Mouse (Mus musculus): Measurements from ENCODE around the gene Hes2. TPM values are rescaled to one million over a fixed set of nuclear protein-coding genes. Genes with fewer than 3 reads are reported as not detected.

Hes2 gene
- polyA plus RNA-seq (2014; fragmentation: Nextera tagmentation; extraction: Ambion mirVana), result not detected in 2 replicates

DNA sequence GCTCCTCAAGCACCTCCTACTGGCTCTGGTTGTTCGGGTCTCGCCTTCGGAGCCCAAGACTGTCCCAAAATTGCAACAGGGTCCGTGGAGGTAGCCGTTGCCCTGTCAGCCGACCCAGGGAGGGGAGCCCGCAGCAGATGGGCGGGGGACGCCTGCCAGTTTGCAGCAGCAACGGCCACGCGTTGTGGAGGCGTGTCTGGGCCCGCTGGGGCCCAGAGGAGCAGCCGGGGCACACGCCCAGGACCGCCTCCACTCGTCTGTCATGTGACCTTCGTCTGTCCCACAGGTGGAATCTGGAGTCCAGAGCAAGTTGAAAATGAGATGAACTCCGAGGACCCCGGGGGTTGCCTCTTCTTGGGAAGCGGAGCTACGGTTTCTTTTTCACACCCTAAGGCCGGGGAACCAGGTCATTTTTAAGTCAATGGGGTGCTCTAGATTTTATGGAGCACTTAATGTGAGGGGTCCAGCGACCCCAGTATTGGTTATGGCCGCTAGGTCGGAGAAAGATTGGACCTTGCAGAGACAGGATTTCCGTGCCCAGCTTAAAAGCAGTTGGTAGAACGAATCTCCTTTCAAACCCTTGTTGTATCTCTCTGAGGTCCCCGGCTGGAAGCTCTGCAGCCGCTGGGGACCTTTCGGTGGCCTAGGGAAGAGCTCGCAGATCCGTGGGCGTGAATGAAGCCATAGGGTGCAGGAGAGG is at the start of gene Hes2:
Gene Hes2 (plus strand): TSS at position 283 of the 700 bp plus-strand sequence.
- DNase-seq (ENCODE audit: low spot score) (no peak), ATAC-seq (no peak)
- no peaks in the 10 kb centered on the region for H3K36me3 ChIP-seq (ENCODE audit: control insufficient read depth, insufficient read depth, low read length)
- 0 out of 2 replicates have a peak within 1 kb of the TSS, but pooled peaks have one; percentile 20 for H3K4me2 ChIP-seq (ENCODE audit: low read length)
- no peak within 1 kb of the TSS for H3K27ac ChIP-seq (ENCODE audit: low read depth, low read length)
- no peak within 1 kb of the TSS for H3K9ac ChIP-seq (ENCODE audit: low read length)
- peaks cover 61% of the 10 kb centered on the region for H3K27me3 ChIP-seq (replicated peaks; ENCODE audit: control insufficient read depth, insufficient read depth, low read length)
- H3K4me1 ChIP-seq (ENCODE audit: control insufficient read depth, insufficient read depth, low read length), result peaks cover 6% of the 10 kb centered on the region; the same call in 1 of the 2 replicates
- H3K9me3 ChIP-seq (replicated peaks; ENCODE audit: control insufficient read depth, low read length), result no peaks in the 10 kb centered on the region
- peak within 1 kb of the TSS; percentile 2; the same call in 1 of the 2 replicates for H3K4me3 ChIP-seq (ENCODE audit: low read depth, low read length)
- WGBS, result 3% methylated on average over 35 of the region's 35 CpGs

DNA sequence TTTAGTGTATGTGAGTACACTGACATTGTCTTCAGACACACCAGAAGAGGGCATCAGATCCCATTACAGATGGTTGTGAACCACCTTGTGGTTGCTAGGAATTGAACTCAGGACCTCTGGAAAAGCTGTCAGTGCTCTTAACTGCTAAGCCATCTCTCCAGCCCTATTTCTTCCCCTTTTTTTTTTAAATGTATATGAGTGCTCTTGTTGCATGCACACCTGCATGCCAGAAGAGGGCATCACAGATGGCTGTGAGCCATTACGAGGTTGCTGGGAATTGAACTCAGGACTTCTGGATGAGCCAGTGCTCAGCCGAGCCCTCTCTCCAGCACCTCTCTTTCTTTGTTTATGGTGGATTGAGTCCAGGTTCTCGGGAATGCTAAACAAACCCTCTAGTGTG is 49.2 kb upstream of the Hes2 start:
- 90% methylated on average over 3 of the region's 3 CpGs for WGBS
- DNase-seq (ENCODE audit: low spot score), result no peak
- H3K9me3 ChIP-seq (replicated peaks; ENCODE audit: control insufficient read depth, low read length), result no peaks in the 10 kb centered on the region
- no peak for ATAC-seq
- H3K4me3 ChIP-seq (ENCODE audit: low read depth, low read length), result no peak overlapping the region
- no peak overlapping the region for H3K9ac ChIP-seq (ENCODE audit: low read length)
- H3K27ac ChIP-seq (ENCODE audit: low read depth, low read length), result no peak overlapping the region
- H3K27me3 ChIP-seq (replicated peaks; ENCODE audit: control insufficient read depth, insufficient read depth, low read length), result 0 out of 2 replicates have a peak, but pooled peaks cover 3% of the 10 kb centered on the region
- H3K4me1 ChIP-seq (ENCODE audit: control insufficient read depth, insufficient read depth, low read length), result peaks cover 13% of the 10 kb centered on the region
- no peak overlapping the region for H3K4me2 ChIP-seq (ENCODE audit: low read length)
- peaks cover 32% of the 10 kb centered on the region; the same call in 1 of the 2 replicates for H3K36me3 ChIP-seq (ENCODE audit: control insufficient read depth, insufficient read depth, low read length)

DNA sequence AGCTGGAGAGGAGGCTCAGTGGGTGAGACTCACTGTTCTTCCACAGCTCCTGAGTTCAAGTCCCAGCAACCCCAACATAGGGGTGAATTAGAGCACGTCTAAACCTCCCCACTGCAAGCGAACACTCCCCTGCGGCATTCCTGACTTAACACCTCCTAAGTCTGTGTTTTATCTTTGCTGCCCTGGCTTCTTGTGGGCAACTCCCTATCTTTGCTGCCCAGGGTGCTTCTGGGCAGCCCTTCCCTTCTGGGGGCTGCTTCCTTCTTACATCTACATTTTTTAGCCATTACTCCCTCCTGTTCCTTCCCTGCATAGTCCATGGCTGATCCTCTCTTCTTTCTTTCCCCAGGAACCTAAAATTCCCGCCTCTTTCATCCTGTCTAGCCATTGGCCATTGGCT is 48.0 kb upstream of the Hes2 start:
- ATAC-seq (no peak), DNase-seq (ENCODE audit: low spot score) (no peak)
- no peak overlapping the region for H3K9ac ChIP-seq (ENCODE audit: low read length)
- H3K36me3 ChIP-seq (ENCODE audit: control insufficient read depth, insufficient read depth, low read length), result peaks cover 37% of the 10 kb centered on the region; the same call in 1 of the 2 replicates
- no peak overlapping the region for H3K4me3 ChIP-seq (ENCODE audit: low read depth, low read length)
- H3K27me3 ChIP-seq (replicated peaks; ENCODE audit: control insufficient read depth, insufficient read depth, low read length), result peaks cover 11% of the 10 kb centered on the region
- H3K4me2 ChIP-seq (ENCODE audit: low read length), result no peak overlapping the region
- H3K9me3 ChIP-seq (replicated peaks; ENCODE audit: control insufficient read depth, low read length), result no peaks in the 10 kb centered on the region
- H3K4me1 ChIP-seq (ENCODE audit: control insufficient read depth, insufficient read depth, low read length), result peaks cover 13% of the 10 kb centered on the region
- no peak overlapping the region for H3K27ac ChIP-seq (ENCODE audit: low read depth, low read length)
- 83% methylated on average over 4 of the region's 4 CpGs for WGBS

DNA sequence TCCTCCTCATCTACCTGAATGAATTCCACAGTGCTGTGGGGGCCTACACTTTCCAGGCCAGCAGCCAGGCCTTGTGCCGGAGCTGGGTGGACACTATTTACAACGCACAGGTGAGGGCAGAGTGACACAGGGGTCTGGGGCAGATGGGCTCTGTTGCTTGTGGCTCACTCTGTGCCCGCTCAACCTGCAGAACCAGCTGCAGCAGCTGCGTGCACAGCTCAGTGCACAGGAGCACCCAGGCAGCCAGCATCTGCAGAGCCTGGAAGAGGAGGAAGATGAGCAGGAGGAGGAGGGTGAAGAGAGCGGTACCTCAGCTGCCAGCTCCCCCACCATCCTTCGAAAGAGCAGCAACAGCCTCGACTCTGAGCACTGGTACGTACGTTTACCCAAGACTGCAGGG is 46.3 kb upstream of the Hes2 start:
- no peak overlapping the region for H3K4me2 ChIP-seq (ENCODE audit: low read length)
- no peaks in the 10 kb centered on the region for H3K9me3 ChIP-seq (replicated peaks; ENCODE audit: control insufficient read depth, low read length)
- peaks cover 33% of the 10 kb centered on the region; the same call in 1 of the 2 replicates for H3K36me3 ChIP-seq (ENCODE audit: control insufficient read depth, insufficient read depth, low read length)
- WGBS, result 84% methylated on average over 9 of the region's 9 CpGs
- H3K9ac ChIP-seq (ENCODE audit: low read length), result no peak overlapping the region
- no peak overlapping the region for H3K4me3 ChIP-seq (ENCODE audit: low read depth, low read length)
- DNase-seq (ENCODE audit: low spot score) (no peak), ATAC-seq (no peak)
- peaks cover 24% of the 10 kb centered on the region for H3K27me3 ChIP-seq (replicated peaks; ENCODE audit: control insufficient read depth, insufficient read depth, low read length)
- peaks cover 13% of the 10 kb centered on the region for H3K4me1 ChIP-seq (ENCODE audit: control insufficient read depth, insufficient read depth, low read length)
- no peak overlapping the region for H3K27ac ChIP-seq (ENCODE audit: low read depth, low read length)

DNA sequence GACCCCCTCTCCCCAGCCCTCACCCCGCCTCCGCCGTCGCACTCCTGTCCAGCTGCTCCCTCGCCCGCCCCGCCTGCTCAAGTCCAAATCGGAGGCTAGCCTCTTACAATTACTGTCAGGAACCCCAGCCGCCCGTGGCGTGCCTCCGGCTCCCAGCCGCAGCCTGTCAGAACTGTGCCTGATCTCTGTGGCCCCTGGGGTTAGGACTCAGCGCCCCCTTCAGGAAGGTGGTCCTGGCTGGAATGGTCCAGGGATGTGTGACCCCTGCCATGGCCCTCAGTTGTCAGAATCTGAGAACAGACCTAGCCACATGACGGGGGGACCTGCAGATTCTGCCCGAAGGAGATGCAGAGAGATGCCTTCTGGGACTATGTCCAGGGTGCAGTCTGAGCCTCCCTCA is 44.6 kb upstream of the Hes2 start:
- Histone ChIP-seq H3K36me3 (ENCODE audit: control insufficient read depth, insufficient read depth, low read length) (peaks cover 27% of the 10 kb centered on the region; the same call in 1 of the 2 replicates), H3K27me3 (replicated peaks; ENCODE audit: control insufficient read depth, insufficient read depth, low read length) (peaks cover 41% of the 10 kb centered on the region), H3K9me3 (replicated peaks; ENCODE audit: control insufficient read depth, low read length) (no peaks in the 10 kb centered on the region), H3K4me3 (ENCODE audit: low read depth, low read length) (no peak overlapping the region), H3K4me2 (ENCODE audit: low read length) (no peak overlapping the region), H3K9ac (ENCODE audit: low read length) (no peak overlapping the region), H3K27ac (ENCODE audit: low read depth, low read length) (no peak overlapping the region), H3K4me1 (ENCODE audit: control insufficient read depth, insufficient read depth, low read length) (no peaks in the 10 kb centered on the region)
- 63% methylated on average over 16 of the region's 16 CpGs for whole genome bisulfite sequencing
- ATAC-seq (no peak), DNase-seq (ENCODE audit: low spot score) (no peak)

DNA sequence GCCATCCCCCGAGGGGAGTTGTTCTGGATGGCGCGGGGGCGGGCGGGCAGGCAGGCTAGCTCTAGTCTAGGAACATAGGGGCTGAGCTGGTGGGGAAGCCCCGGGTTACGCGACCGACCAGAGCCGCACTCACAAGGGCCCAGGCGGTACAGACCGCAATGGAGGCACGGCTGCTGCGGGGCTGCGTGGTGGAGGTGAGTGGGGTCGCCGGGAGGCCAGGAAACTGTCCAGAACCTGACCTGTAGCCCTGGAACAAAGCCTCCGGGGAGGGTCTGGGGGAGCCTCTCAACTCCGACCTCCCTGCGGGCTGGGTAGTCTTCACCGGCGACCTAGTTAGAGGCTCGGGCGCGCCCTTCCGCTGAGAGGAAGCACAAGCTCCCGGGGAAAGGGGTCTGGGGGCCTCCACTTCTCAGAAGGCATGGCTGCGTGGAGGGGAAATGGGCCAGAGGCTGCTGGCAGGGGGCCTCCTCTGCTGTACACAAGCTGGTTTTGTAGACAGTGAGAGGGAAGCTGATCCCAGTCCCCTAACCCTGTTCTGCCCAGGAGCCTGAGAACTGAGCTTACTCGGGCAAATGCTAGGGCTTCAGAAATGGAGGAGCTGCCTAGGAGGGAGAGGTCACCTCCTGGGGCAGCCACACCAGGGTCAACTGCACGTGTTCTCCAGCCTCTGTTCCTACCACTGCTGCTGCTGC is 42.6 kb upstream of the Hes2 start, which contains the start of gene Tnfrsf25:
Gene Tnfrsf25 (plus strand): TSS at position 14 of the 692 bp plus-strand sequence.
- Histone ChIP-seq H3K9me3 (replicated peaks; ENCODE audit: control insufficient read depth, low read length) (no peaks in the 10 kb centered on the region), H3K4me2 (ENCODE audit: low read length) (no peak within 1 kb of the TSS), H3K27me3 (replicated peaks; ENCODE audit: control insufficient read depth, insufficient read depth, low read length) (peaks cover 61% of the 10 kb centered on the region), H3K36me3 (ENCODE audit: control insufficient read depth, insufficient read depth, low read length) (peaks cover 18% of the 10 kb centered on the region; the same call in 1 of the 2 replicates), H3K4me3 (ENCODE audit: low read depth, low read length) (no peak within 1 kb of the TSS), H3K9ac (ENCODE audit: low read length) (no peak within 1 kb of the TSS), H3K27ac (ENCODE audit: low read depth, low read length) (no peak within 1 kb of the TSS), H3K4me1 (ENCODE audit: control insufficient read depth, insufficient read depth, low read length) (no peaks in the 10 kb centered on the region; the same call in 1 of the 2 replicates)
- 2% methylated on average over 29 of the region's 30 CpGs for WGBS
- no peak for ATAC-seq
- DNase-seq (ENCODE audit: low spot score), result no peak

DNA sequence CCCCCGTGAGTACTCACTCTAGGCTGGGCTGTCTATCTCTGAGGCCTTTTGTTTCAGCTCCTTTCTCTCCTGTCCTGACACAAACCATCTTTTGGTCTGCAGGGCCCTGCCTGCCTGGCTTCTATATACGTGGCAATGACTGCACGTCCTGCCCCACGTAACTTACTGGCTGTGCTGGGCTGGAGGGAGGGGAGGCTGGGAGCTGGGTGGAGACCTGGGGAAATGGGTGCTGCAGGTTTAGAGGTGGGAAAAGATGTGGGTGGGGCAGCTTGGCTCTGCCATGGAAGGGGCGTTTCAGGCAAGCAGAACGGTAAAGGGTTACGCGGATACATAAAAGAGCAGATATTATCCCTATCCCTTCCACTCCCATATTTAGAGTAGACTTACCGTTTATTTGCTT is 41.1 kb upstream of the Hes2 start:
- Histone ChIP-seq H3K4me3 (ENCODE audit: low read depth, low read length) (no peak overlapping the region), H3K9ac (ENCODE audit: low read length) (no peak overlapping the region), H3K4me1 (ENCODE audit: control insufficient read depth, insufficient read depth, low read length) (no peaks in the 10 kb centered on the region; the same call in 1 of the 2 replicates), H3K27ac (ENCODE audit: low read depth, low read length) (no peak overlapping the region), H3K9me3 (replicated peaks; ENCODE audit: control insufficient read depth, low read length) (no peaks in the 10 kb centered on the region), H3K4me2 (ENCODE audit: low read length) (no peak overlapping the region), H3K27me3 (replicated peaks; ENCODE audit: control insufficient read depth, insufficient read depth, low read length) (peaks cover 74% of the 10 kb centered on the region), H3K36me3 (ENCODE audit: control insufficient read depth, insufficient read depth, low read length) (peaks cover 13% of the 10 kb centered on the region; the same call in 1 of the 2 replicates)
- ATAC-seq, result no peak
- WGBS, result 73% methylated on average over 9 of the region's 9 CpGs
- DNase-seq (ENCODE audit: low spot score), result no peak

DNA sequence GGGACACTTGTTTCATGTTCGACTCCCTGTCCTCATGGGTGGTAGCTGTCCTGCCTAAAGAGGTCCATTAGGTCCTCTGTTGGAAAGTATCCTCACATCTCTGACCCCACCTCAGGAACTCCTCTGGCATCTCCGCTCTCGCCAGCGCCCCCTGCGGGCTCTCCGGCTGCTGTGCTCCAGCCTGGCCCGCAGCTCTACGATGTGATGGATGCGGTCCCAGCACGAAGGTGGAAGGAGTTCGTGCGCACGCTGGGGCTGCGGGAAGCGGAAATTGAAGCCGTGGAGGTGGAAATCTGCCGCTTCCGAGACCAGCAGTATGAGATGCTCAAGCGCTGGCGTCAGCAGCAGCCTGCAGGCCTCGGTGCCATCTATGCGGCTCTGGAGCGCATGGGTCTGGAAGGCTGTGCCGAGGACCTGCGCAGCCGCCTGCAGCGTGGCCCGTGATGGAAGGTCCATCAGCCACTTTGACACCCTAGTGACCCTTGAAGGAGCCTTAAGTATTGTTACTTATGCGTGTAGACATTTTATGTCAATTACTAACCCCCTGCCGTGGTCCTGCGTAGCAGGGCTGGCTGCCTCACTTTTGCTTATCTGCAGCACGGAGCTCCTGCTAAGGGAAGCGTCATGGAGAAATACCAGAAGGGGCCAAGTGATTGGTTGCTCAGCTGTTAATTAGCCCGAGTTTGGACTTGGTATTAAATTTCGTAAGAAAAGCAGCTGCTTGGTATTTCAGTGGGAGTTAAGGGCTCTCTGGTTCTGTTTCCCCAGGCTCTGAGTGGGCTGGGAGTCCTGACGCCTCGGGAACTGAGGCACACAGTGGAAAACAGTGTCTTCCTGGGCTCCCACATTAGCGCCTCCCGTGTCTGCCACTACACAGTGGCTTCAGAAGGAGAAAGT is 39.0 kb upstream of the Hes2 start:
- Histone ChIP-seq H3K4me2 (ENCODE audit: low read length) (no peak overlapping the region), H3K36me3 (ENCODE audit: control insufficient read depth, insufficient read depth, low read length) (0 out of 2 replicates have a peak, but pooled peaks cover 3% of the 10 kb centered on the region), H3K9ac (ENCODE audit: low read length) (peak overlapping the region; percentile 21; the same call in 1 of the 2 replicates), H3K27me3 (replicated peaks; ENCODE audit: control insufficient read depth, insufficient read depth, low read length) (peaks cover 95% of the 10 kb centered on the region), H3K27ac (ENCODE audit: low read depth, low read length) (no peak overlapping the region), H3K4me1 (ENCODE audit: control insufficient read depth, insufficient read depth, low read length) (no peaks in the 10 kb centered on the region; the same call in 1 of the 2 replicates), H3K9me3 (replicated peaks; ENCODE audit: control insufficient read depth, low read length) (no peaks in the 10 kb centered on the region), H3K4me3 (ENCODE audit: low read depth, low read length) (no peak overlapping the region; the same call in 1 of the 2 replicates)
- WGBS, result 2% methylated on average over 39 of the region's 39 CpGs
- DNase-seq (ENCODE audit: low spot score) (peak; percentile 52), ATAC-seq (no peak)

All from forebrain, embryonic 14.5 days (tissue).